Mouse (Mus musculus): ENCODE measurements at regions not wholly inside any gene's neighbourhood (a gene's known extent, or its start where the extent isn't known, plus 50 kb on each side); places are given as distances from the start of the nearest gene placed in this dataset.

GRCm38 (mm10) chr4:140320120-140320921, 73.7 kb upstream of the Igsf21 start:
- DNase-seq (ENCODE audit: low read depth) = no peak

GRCm38 (mm10) chr4:140312635-140313034, 66.1 kb upstream of the Igsf21 start:
- no peak for DNase-seq (ENCODE audit: low read depth)

GRCm38 (mm10) chr4:140307481-140307880, 60.9 kb upstream of the Igsf21 start:
- DNase-seq (ENCODE audit: low read depth) = no peak

GRCm38 (mm10) chr4:140304960-140305359, 58.4 kb upstream of the Igsf21 start:
- no peak for DNase-seq (ENCODE audit: low read depth)

- DNase-seq (ENCODE audit: low read depth) = no peak
Measured at GRCm38 (mm10) chr4:140301661-140302060, 55.1 kb upstream of the Igsf21 start.

- no peak for DNase-seq (ENCODE audit: low read depth)
Measured at GRCm38 (mm10) chr4:140297912-140298620, 51.5 kb upstream of the Igsf21 start.

Measured in c-Kit-positive CD71-negative TER-119-negative erythroid progenitor cells, embryonic 14.5 days (primary cell).